In genomic region chr10:37449894-37450293, GRCm38 (mm10) we compare ENCODE assay signal across 25 mouse cellular contexts.
DNase-seq lines count a peak whose midpoint lies in the region; ATAC-seq and TF ChIP-seq lines count a peak whose summit lies in the region.
"Had no signal": no experiment of that assay in that cellular context is flagged by ENCODE, and none has a peak within 500 bp of the region (broad histone marks: within the 10 kb centered on the region; RNA-seq: fewer than 3 reads in every experiment).

No protein-coding gene starts in this region.

- no peak overlapping the region for H3K27ac ChIP-seq in embryonic facial prominence, embryonic 14.5 days (replicated peaks; ENCODE audit: low read depth, low read length)
- no peak overlapping the region for H3K27ac ChIP-seq in embryonic facial prominence, embryonic 10.5 days (replicated peaks)
- H3K27ac ChIP-seq in stomach, postnatal 0 days (replicated peaks): no peak overlapping the region
- H3K27ac ChIP-seq: forebrain, embryonic 12.5 days; forebrain, embryonic 15.5 days; heart, adult 2 months; heart, embryonic 10.5 days; heart, embryonic 13.5 days; hindbrain, embryonic 14.5 days had no signal

- peak; percentile 44 for DNase-seq in embryonic facial prominence, embryonic 14.5 days (ENCODE audit: low spot score)
- DNase-seq in embryonic facial prominence, embryonic 10.5 days (ENCODE audit: low spot score): no peak
- DNase-seq in urinary bladder, postnatal 14 days (ENCODE audit: low spot score): peak; percentile 64
- no peak for DNase-seq in urinary bladder, postnatal 4 days (ENCODE audit: low spot score in 2 of 2)
- DNase-seq in fat pad, adult 2 months (ENCODE audit: extremely low read depth, low read depth, low spot score): peak; percentile 81
- DNase-seq in stomach, postnatal 0 days (ENCODE audit: low spot score): no peak
- DNase-seq in natural killer cell, adult 2 months (ENCODE audit: low spot score in 2 of 2): no peak
- DNase-seq: adrenal gland, adult 8-10 months; adrenal gland, postnatal 25 days; cerebellum, adult 11-12 months; cerebellum, adult 8-10 months; cerebellum, postnatal 10 days; cerebellum, postnatal 36 days; embryo, embryonic 11 days; gastrocnemius, postnatal 25 days; heart, adult 2 months; heart, postnatal 14 days; heart, postnatal 4 days had no signal

- TF ChIP-seq EP300 in stomach, postnatal 0 days (optimal IDR thresholded peaks at IDR 0.05): peak; percentile 88

- H3K9ac ChIP-seq in embryonic facial prominence, embryonic 14.5 days (ENCODE audit: low read depth, low read length): no peak overlapping the region
- no peak overlapping the region for H3K9ac ChIP-seq in stomach, postnatal 0 days (ENCODE audit: low read length)
- H3K9ac ChIP-seq: embryonic facial prominence, embryonic 15.5 days; forebrain, embryonic 12.5 days; forebrain, embryonic 15.5 days; heart, embryonic 13.5 days; hindbrain, embryonic 14.5 days had no signal

- no peaks in the 10 kb centered on the region for H3K4me1 ChIP-seq in embryonic facial prominence, embryonic 14.5 days (ENCODE audit: control insufficient read depth, insufficient read depth, low read length)
- no peaks in the 10 kb centered on the region for H3K4me1 ChIP-seq in embryonic facial prominence, embryonic 10.5 days
- H3K4me1 ChIP-seq in stomach, postnatal 0 days (replicated peaks; ENCODE audit: control insufficient read depth, insufficient read depth): no peaks in the 10 kb centered on the region
- H3K4me1 ChIP-seq: embryonic facial prominence, embryonic 15.5 days; forebrain, embryonic 12.5 days; forebrain, embryonic 15.5 days; heart, embryonic 10.5 days; heart, embryonic 13.5 days had no signal

- no peak for ATAC-seq in embryonic facial prominence, embryonic 14.5 days (ENCODE audit: low read depth)
- ATAC-seq in stomach, postnatal 0 days (ENCODE audit: low FRiP score, low TSS enrichment): no peak; the same call in 1 of the 2 replicates
- ATAC-seq: activated CD4-positive, CD25-positive, alpha-beta regulatory T cell, adult 4 months; forebrain, embryonic 15.5 days had no signal

- H3K27me3 ChIP-seq in embryonic facial prominence, embryonic 14.5 days (replicated peaks; ENCODE audit: control insufficient read depth, insufficient read depth, low read length): no peaks in the 10 kb centered on the region
- H3K27me3 ChIP-seq in embryonic facial prominence, embryonic 10.5 days (replicated peaks; ENCODE audit: low read depth, poor library complexity, severe bottlenecking): no peaks in the 10 kb centered on the region
- no peaks in the 10 kb centered on the region for H3K27me3 ChIP-seq in stomach, postnatal 0 days (ENCODE audit: control insufficient read depth, insufficient read depth, low read length)
- H3K27me3 ChIP-seq: embryonic facial prominence, embryonic 15.5 days; forebrain, embryonic 12.5 days; forebrain, embryonic 15.5 days; heart, embryonic 13.5 days had no signal

- H3K4me3 ChIP-seq in embryonic facial prominence, embryonic 14.5 days (ENCODE audit: low read depth, low read length): no peak overlapping the region
- no peak overlapping the region for H3K4me3 ChIP-seq in embryonic facial prominence, embryonic 10.5 days
- no peak overlapping the region for H3K4me3 ChIP-seq in stomach, postnatal 0 days (ENCODE audit: low read depth, low read length)
- H3K4me3 ChIP-seq: embryonic facial prominence, embryonic 15.5 days; forebrain, embryonic 12.5 days; forebrain, embryonic 15.5 days; heart, adult 2 months; heart, embryonic 10.5 days; heart, embryonic 13.5 days had no signal

- no peak for TF ChIP-seq CTCF in stomach, postnatal 0 days (IDR thresholded peaks at IDR 0.05; ENCODE audit: low read depth)

- H3K9me3 ChIP-seq in embryonic facial prominence, embryonic 14.5 days (ENCODE audit: control insufficient read depth, low read length): no peaks in the 10 kb centered on the region
- H3K9me3 ChIP-seq in embryonic facial prominence, embryonic 10.5 days: no peaks in the 10 kb centered on the region
- no peaks in the 10 kb centered on the region for H3K9me3 ChIP-seq in stomach, postnatal 0 days (ENCODE audit: control insufficient read depth, low read length)
- H3K9me3 ChIP-seq: embryonic facial prominence, embryonic 15.5 days; forebrain, embryonic 12.5 days; forebrain, embryonic 15.5 days; heart, embryonic 10.5 days; heart, embryonic 13.5 days had no signal

- WGBS in embryonic facial prominence, embryonic 14.5 days: 59% methylated on average over 2 of the region's 2 CpGs
- 68% methylated on average over 2 of the region's 2 CpGs for WGBS in embryonic facial prominence, embryonic 10.5 days
- 49% methylated on average over 2 of the region's 2 CpGs for WGBS in stomach, postnatal 0 days

- no peaks in the 10 kb centered on the region for H3K36me3 ChIP-seq in embryonic facial prominence, embryonic 14.5 days (ENCODE audit: control insufficient read depth, insufficient read depth, low read length)
- H3K36me3 ChIP-seq in embryonic facial prominence, embryonic 10.5 days (replicated peaks): no peaks in the 10 kb centered on the region
- no peaks in the 10 kb centered on the region for H3K36me3 ChIP-seq in stomach, postnatal 0 days (ENCODE audit: control insufficient read depth, insufficient read depth, low read length)
- H3K36me3 ChIP-seq: embryonic facial prominence, embryonic 15.5 days; forebrain, embryonic 12.5 days; forebrain, embryonic 15.5 days; heart, embryonic 10.5 days; heart, embryonic 13.5 days had no signal

- no peak overlapping the region for H3K4me2 ChIP-seq in embryonic facial prominence, embryonic 14.5 days (ENCODE audit: low read depth, low read length)
- no peak overlapping the region for H3K4me2 ChIP-seq in stomach, postnatal 0 days (replicated peaks; ENCODE audit: low read depth)
- H3K4me2 ChIP-seq: embryonic facial prominence, embryonic 15.5 days; forebrain, embryonic 12.5 days; forebrain, embryonic 15.5 days; heart, embryonic 13.5 days; hindbrain, embryonic 14.5 days had no signal

Comparison
In these comparisons a context has a peak if more than half of its experiments do, and no peak if none do; other contexts are left out.
1. DNase-seq: peak in embryonic facial prominence, embryonic 14.5 days (single experiment), urinary bladder, postnatal 14 days (single experiment) and fat pad, adult 2 months (single experiment); none in embryonic facial prominence, embryonic 10.5 days (single experiment), urinary bladder, postnatal 4 days (0 of 2), stomach, postnatal 0 days (single experiment) and natural killer cell, adult 2 months (0 of 2).